Mouse (Mus musculus): ENCODE measurements around the gene Tex33. TPM values are rescaled to one million over a fixed set of nuclear protein-coding genes. Genes with fewer than 3 reads are reported as not detected.
A peak's percentile ranks its signal among the peaks of the same experiment; 100 is the strongest.

The Tex33 gene
- not detected in 2 replicates for polyA plus RNA-seq (2015; fragmentation: Nextera tagmentation; extraction: Ambion mirVana)

GRCm38 (mm10) chr15:78395478-78395962 lies at the start of gene Tex33:
Gene Tex33 (minus strand): TSS chr15:78395912.
- Histone ChIP-seq H3K4me3 (ENCODE audit: low read depth, low read length) (no peak within 1 kb of the TSS), H3K36me3 (ENCODE audit: control insufficient read depth, insufficient read depth) (no peaks in the 10 kb centered on the region)

GRCm38 (mm10) chr15:78443857-78444256 lies 48.1 kb upstream of the Tex33 start:
- Histone ChIP-seq H3K9ac (ENCODE audit: low read depth, low read length) (no peak overlapping the region), H3K4me1 (replicated peaks; ENCODE audit: control insufficient read depth, insufficient read depth, low read length) (no peaks in the 10 kb centered on the region)

More at GRCm38 (mm10) chr15:78395478-78395962, at the start of gene Tex33:
- ATAC-seq, result peak; percentile 59
- Histone ChIP-seq H3K27me3 (replicated peaks; ENCODE audit: control insufficient read depth, insufficient read depth, low read length) (peaks cover 23% of the 10 kb centered on the region), H3K27ac (ENCODE audit: low read depth, low read length) (no peak within 1 kb of the TSS), H3K4me2 (replicated peaks; ENCODE audit: low read depth) (no peak within 1 kb of the TSS), H3K4me1 (replicated peaks; ENCODE audit: control insufficient read depth, insufficient read depth, low read length) (no peaks in the 10 kb centered on the region), H3K9ac (ENCODE audit: low read depth, low read length) (no peak within 1 kb of the TSS), H3K9me3 (ENCODE audit: control insufficient read depth) (no peaks in the 10 kb centered on the region)
- 56% methylated on average over 8 of the region's 8 CpGs for WGBS
- TF ChIP-seq CTCF (IDR thresholded peaks at IDR 0.05; ENCODE audit: low read depth), result peak; percentile 35; the same call in 1 of the 2 replicates

GRCm38 (mm10) chr15:78442231-78442630 lies 46.5 kb upstream of the Tex33 start:
- Histone ChIP-seq H3K36me3 (ENCODE audit: control insufficient read depth, insufficient read depth) (no peaks in the 10 kb centered on the region), H3K9me3 (ENCODE audit: control insufficient read depth) (no peaks in the 10 kb centered on the region), H3K9ac (ENCODE audit: low read depth, low read length) (no peak overlapping the region), H3K4me2 (replicated peaks; ENCODE audit: low read depth) (no peak overlapping the region), H3K27ac (ENCODE audit: low read depth, low read length) (no peak overlapping the region), H3K4me1 (replicated peaks; ENCODE audit: control insufficient read depth, insufficient read depth, low read length) (no peaks in the 10 kb centered on the region; the same call in 1 of the 2 replicates), H3K4me3 (ENCODE audit: low read depth, low read length) (no peak overlapping the region), H3K27me3 (replicated peaks; ENCODE audit: control insufficient read depth, insufficient read depth, low read length) (peaks cover 24% of the 10 kb centered on the region)
- WGBS, result 86% methylated on average over 19 of the region's 19 CpGs
- no peak for TF ChIP-seq CTCF (IDR thresholded peaks at IDR 0.05; ENCODE audit: low read depth)
- no peak for ATAC-seq

More at GRCm38 (mm10) chr15:78443857-78444256, 48.1 kb upstream of the Tex33 start:
- no peaks in the 10 kb centered on the region for H3K9me3 ChIP-seq (ENCODE audit: control insufficient read depth)
- TF ChIP-seq CTCF (IDR thresholded peaks at IDR 0.05; ENCODE audit: low read depth), result no peak
- H3K27me3 ChIP-seq (replicated peaks; ENCODE audit: control insufficient read depth, insufficient read depth, low read length), result peaks cover 12% of the 10 kb centered on the region; the same call in 1 of the 2 replicates
- 53% methylated on average over 6 of the region's 6 CpGs for WGBS
- H3K36me3 ChIP-seq (ENCODE audit: control insufficient read depth, insufficient read depth), result no peaks in the 10 kb centered on the region
- H3K27ac ChIP-seq (ENCODE audit: low read depth, low read length), result no peak overlapping the region
- no peak overlapping the region for H3K4me3 ChIP-seq (ENCODE audit: low read depth, low read length)
- no peak for ATAC-seq
- H3K4me2 ChIP-seq (replicated peaks; ENCODE audit: low read depth), result no peak overlapping the region

- Histone ChIP-seq H3K9ac (ENCODE audit: low read depth, low read length) (no peak overlapping the region), H3K27ac (ENCODE audit: low read depth, low read length) (no peak overlapping the region), H3K36me3 (ENCODE audit: control insufficient read depth, insufficient read depth) (no peaks in the 10 kb centered on the region; the same call in 1 of the 2 replicates), H3K4me1 (replicated peaks; ENCODE audit: control insufficient read depth, insufficient read depth, low read length) (no peaks in the 10 kb centered on the region; the same call in 1 of the 2 replicates), H3K4me2 (replicated peaks; ENCODE audit: low read depth) (no peak overlapping the region), H3K4me3 (ENCODE audit: low read depth, low read length) (no peak overlapping the region), H3K27me3 (replicated peaks; ENCODE audit: control insufficient read depth, insufficient read depth, low read length) (peaks cover 38% of the 10 kb centered on the region), H3K9me3 (ENCODE audit: control insufficient read depth) (no peaks in the 10 kb centered on the region)
- WGBS, result 60% methylated on average over 9 of the region's 9 CpGs
- no peak for TF ChIP-seq CTCF (IDR thresholded peaks at IDR 0.05; ENCODE audit: low read depth)
- ATAC-seq, result no peak
These were observed 43.3 kb upstream of the Tex33 start for GRCm38 (mm10) chr15:78438973-78439372.

GRCm38 (mm10) chr15:78438505-78438904 lies 42.8 kb upstream of the Tex33 start:
- no peaks in the 10 kb centered on the region for H3K9me3 ChIP-seq (ENCODE audit: control insufficient read depth)
- no peak for TF ChIP-seq CTCF (IDR thresholded peaks at IDR 0.05; ENCODE audit: low read depth)
- no peak overlapping the region for H3K4me2 ChIP-seq (replicated peaks; ENCODE audit: low read depth)
- WGBS, result 61% methylated on average over 8 of the region's 8 CpGs
- no peak for ATAC-seq
- no peaks in the 10 kb centered on the region; the same call in 1 of the 2 replicates for H3K4me1 ChIP-seq (replicated peaks; ENCODE audit: control insufficient read depth, insufficient read depth, low read length)
- H3K4me3 ChIP-seq (ENCODE audit: low read depth, low read length), result no peak overlapping the region
- H3K36me3 ChIP-seq (ENCODE audit: control insufficient read depth, insufficient read depth), result no peaks in the 10 kb centered on the region; the same call in 1 of the 2 replicates
- H3K9ac ChIP-seq (ENCODE audit: low read depth, low read length), result no peak overlapping the region
- no peak overlapping the region for H3K27ac ChIP-seq (ENCODE audit: low read depth, low read length)
- H3K27me3 ChIP-seq (replicated peaks; ENCODE audit: control insufficient read depth, insufficient read depth, low read length), result peaks cover 38% of the 10 kb centered on the region

- Histone ChIP-seq H3K4me3 (ENCODE audit: low read depth, low read length) (no peak overlapping the region), H3K9ac (ENCODE audit: low read depth, low read length) (no peak overlapping the region), H3K27me3 (replicated peaks; ENCODE audit: control insufficient read depth, insufficient read depth, low read length) (peaks cover 38% of the 10 kb centered on the region), H3K9me3 (ENCODE audit: control insufficient read depth) (no peaks in the 10 kb centered on the region), H3K27ac (ENCODE audit: low read depth, low read length) (no peak overlapping the region), H3K36me3 (ENCODE audit: control insufficient read depth, insufficient read depth) (no peaks in the 10 kb centered on the region; the same call in 1 of the 2 replicates), H3K4me1 (replicated peaks; ENCODE audit: control insufficient read depth, insufficient read depth, low read length) (no peaks in the 10 kb centered on the region; the same call in 1 of the 2 replicates), H3K4me2 (replicated peaks; ENCODE audit: low read depth) (0 out of 2 replicates have a peak overlapping the region, but pooled peaks have one; percentile 56)
- WGBS, result 40% methylated on average over 4 of the region's 4 CpGs
- ATAC-seq, result no peak
- no peak for TF ChIP-seq CTCF (IDR thresholded peaks at IDR 0.05; ENCODE audit: low read depth)
These were observed 42.3 kb upstream of the Tex33 start for GRCm38 (mm10) chr15:78438018-78438394.
